In genomic region chr4:139232479-139233145, GRCm38 (mm10) we compare ENCODE assay signal across 8 mouse cellular contexts. TPM values are rescaled to one million over a fixed set of nuclear protein-coding genes. Genes with fewer than 3 reads are reported as not detected.
DNase-seq lines count a peak whose midpoint lies in the region; ATAC-seq and TF ChIP-seq lines count a peak whose summit lies in the region.

No protein-coding gene starts in this region.

- peaks cover 43% of the 10 kb centered on the region for H3K4me1 ChIP-seq in embryonic fibroblast, embryonic 13.5 days (ENCODE audit: control insufficient read depth, insufficient read depth, low read length)
- peaks cover 55% of the 10 kb centered on the region for H3K4me1 ChIP-seq in hindbrain, embryonic 13.5 days (replicated peaks)
- peaks cover 26% of the 10 kb centered on the region for H3K4me1 ChIP-seq in testis, adult 2 months (ENCODE audit: control insufficient read depth, insufficient read depth, low read length)

- TF ChIP-seq POLR2A in brain, embryonic 14.5 days (IDR thresholded peaks at IDR 0.05; ENCODE audit: borderline replicate concordance, extremely low read depth, insufficient read depth, insufficient read length, poor library complexity, severe bottlenecking), result no peak
- TF ChIP-seq POLR2A in embryonic fibroblast, embryonic 13.5 days (IDR thresholded peaks at IDR 0.05; ENCODE audit: low read depth, low read length), result no peak
- no peak for TF ChIP-seq POLR2A in testis, adult 2 months (IDR thresholded peaks at IDR 0.05; ENCODE audit: control insufficient read depth, low read depth, low read length)

- WGBS in hindbrain, embryonic 13.5 days, result 49% methylated on average over 6 of the region's 6 CpGs

- H3K27me3 ChIP-seq in hindbrain, embryonic 13.5 days, result no peaks in the 10 kb centered on the region
- H3K27me3 ChIP-seq in testis, adult 2 months (ENCODE audit: control insufficient read depth, insufficient read depth, low read length), result no peaks in the 10 kb centered on the region

- no peak overlapping the region for H3K4me2 ChIP-seq in hindbrain, embryonic 13.5 days

- H3K9me3 ChIP-seq in hindbrain, embryonic 13.5 days, result no peaks in the 10 kb centered on the region

- no peak overlapping the region for H3K9ac ChIP-seq in hindbrain, embryonic 13.5 days

- H3K27ac ChIP-seq in embryonic fibroblast, embryonic 13.5 days (ENCODE audit: insufficient read depth, low read length), result peak overlapping the region; percentile 78
- H3K27ac ChIP-seq in hindbrain, embryonic 13.5 days, result peak overlapping the region; percentile 18; the same call in 1 of the 2 replicates
- peak overlapping the region; percentile 65 for H3K27ac ChIP-seq in testis, adult 2 months (ENCODE audit: control insufficient read depth, insufficient read depth, low read depth, low read length)

- no peak for ATAC-seq in hindbrain, embryonic 13.5 days (ENCODE audit: low FRiP score)

- peak; percentile 66 for TF ChIP-seq CTCF in brain, embryonic 14.5 days (IDR thresholded peaks at IDR 0.05; ENCODE audit: borderline replicate concordance, extremely low read depth, insufficient read depth, insufficient read length)
- TF ChIP-seq CTCF in embryonic fibroblast, embryonic 13.5 days (IDR thresholded peaks at IDR 0.05; ENCODE audit: borderline replicate concordance, insufficient read depth, low read length), result peak; percentile 25; the same call in 1 of the 2 replicates
- TF ChIP-seq CTCF in testis, adult 2 months (IDR thresholded peaks at IDR 0.05; ENCODE audit: control insufficient read depth, insufficient read depth, insufficient replicate concordance, low read depth, low read length), result peak; percentile 50; the same call in 1 of the 2 replicates

- peak; percentile 14 to 48 for DNase-seq in spleen, adult 18-20 months
- DNase-seq in spleen, adult 12 weeks (ENCODE audit: low spot score), result no peak
- DNase-seq in brain, embryonic 14.5 days (ENCODE audit: low read depth), result peak; percentile 67
- DNase-seq in left cerebral cortex, postnatal 14 days (ENCODE audit: low spot score in 2 of 2), result peak; percentile 64 to 65
- peak; percentile 69 for DNase-seq in mesoderm, embryonic 11.5 days (ENCODE audit: low read depth, low spot score)

- H3K36me3 ChIP-seq in hindbrain, embryonic 13.5 days, result no peaks in the 10 kb centered on the region
- no peaks in the 10 kb centered on the region for H3K36me3 ChIP-seq in testis, adult 2 months (ENCODE audit: control insufficient read depth, insufficient read depth, low read length)

- intact Hi-C loops in left cerebral cortex, postnatal 14 days (cut with DNase I), result no loop called here

- no peak overlapping the region for H3K4me3 ChIP-seq in embryonic fibroblast, embryonic 13.5 days (ENCODE audit: insufficient read depth, low read length)
- no peak overlapping the region for H3K4me3 ChIP-seq in hindbrain, embryonic 13.5 days
- H3K4me3 ChIP-seq in testis, adult 2 months (ENCODE audit: control insufficient read depth, low read depth, low read length), result no peak overlapping the region

RNA-seq across cellular contexts. Expression of gene Capzb, which starts 39.9 kb away (rescaled TPM):
- polyA plus RNA-seq in brain, embryonic 14.5 days (2012; rRNA removed), result 138 and 186 TPM in 2 replicates
- polyA plus RNA-seq in embryonic fibroblast, embryonic 13.5 days (2011; ENCODE audit: insufficient read length, low read depth, missing spikeins), result 355 and 440 TPM in 2 replicates
- polyA plus RNA-seq in hindbrain, embryonic 13.5 days (2015; fragmentation: Nextera tagmentation; extraction: Ambion mirVana), result 340 and 343 TPM in 2 replicates
- total RNA-seq in left cerebral cortex, postnatal 14 days (2021), result 100 to 1,000 TPM; 394 to 398 TPM
- polyA plus RNA-seq in testis, adult 2 months (2012; rRNA removed), result 286 and 311 TPM in 2 replicates

Comparison
In these comparisons a context has a peak if more than half of its experiments do, and no peak if none do; other contexts are left out.
1. H3K27ac ChIP-seq: peak in every context shown above with its lines; median percentile 78 in embryonic fibroblast, embryonic 13.5 days; 65 in testis, adult 2 months; 18 in hindbrain, embryonic 13.5 days.